Mouse (Mus musculus) CH12.LX (cell line): ENCODE results near the gene Cxcr5. TPM values are rescaled to one million over a fixed set of nuclear protein-coding genes. Genes with fewer than 3 reads are reported as not detected.

ENCODE experiments used
- DNase-seq: peaks from one replicate; pipeline ENCODE4 v3.0.0-alpha.2; 2013; ENCODE audit errors: extremely low read depth
- H3K27ac ChIP-seq: 2 replicates; pipeline ENCODE4 v1.5.1; 2012; ENCODE audit warnings: low read depth, mild to moderate bottlenecking, control low read depth, moderate library complexity; ENCODE audit not compliant: insufficient read depth
- H3K27me3 ChIP-seq: replicated peaks from 2 replicates; pipeline ENCODE3; 2012; ENCODE audit warnings: inconsistent platforms
- H3K36me3 ChIP-seq, 2 experiments: replicated peaks in 1 of 2; 2 replicates each; pipeline versions ENCODE3 to v1.6.1; 2012; ENCODE audit warnings: inconsistent platforms in 1 of 2, low read length in 1 of 2, mild to moderate bottlenecking in 1 of 2, mixed read lengths in 1 of 2, moderate library complexity in 1 of 2; ENCODE audit not compliant: control insufficient read depth in 1 of 2, insufficient read depth in 1 of 2
- H3K4me1 ChIP-seq, 2 experiments: 2 replicates each; pipeline ENCODE4 v1.6.1; 2012; ENCODE audit warnings: inconsistent platforms in 1 of 2, moderate library complexity in 1 of 2; ENCODE audit not compliant: insufficient read depth in 2 of 2, control insufficient read depth in 1 of 2
- H3K4me2 ChIP-seq: 2 replicates; pipeline ENCODE4 v1.6.1; 2012; ENCODE audit warnings: low read depth, mild to moderate bottlenecking, control low read depth; ENCODE audit not compliant: poor library complexity, insufficient read depth, severe bottlenecking
- H3K4me3 ChIP-seq, 3 experiments: fragments of 150-350 bp in 1 of 3; sonication (generic) in 1 of 3; replicated peaks in 1 of 3; 2 replicates each; pipeline versions ENCODE3 to v1.5.1; 2011 to 2012; ENCODE audit warnings: low read depth in 2 of 3, low read length in 2 of 3, mild to moderate bottlenecking in 2 of 3, moderate library complexity in 2 of 3, control low read depth in 1 of 3, improper control_type of control experiment in 1 of 3, inconsistent platforms in 1 of 3, mixed read lengths in 1 of 3; ENCODE audit not compliant: poor library complexity in 1 of 3
- H3K79me2 ChIP-seq: replicated peaks from 2 replicates; pipeline ENCODE4 v1.6.1; 2012; ENCODE audit warnings: mild to moderate bottlenecking, moderate library complexity; ENCODE audit not compliant: control insufficient read depth, poor library complexity, insufficient read depth, severe bottlenecking; ENCODE audit errors: extremely low read depth
- H3K9ac ChIP-seq: 2 replicates; pipeline ENCODE4 v1.6.1; 2012; ENCODE audit warnings: low read depth, mild to moderate bottlenecking, control low read depth, moderate library complexity; ENCODE audit not compliant: insufficient read depth
- H3K9me3 ChIP-seq: replicated peaks from 2 replicates; pipeline ENCODE3; 2012; ENCODE audit warnings: low read length, inconsistent platforms, mixed read lengths
- BHLHE40 ChIP-seq: IDR thresholded peaks from 2 replicates; pipeline ENCODE4 v1.6.1; 2011; ENCODE audit warnings: mild to moderate bottlenecking, low read depth, low read length, improper control_type of control experiment
- CHD2 ChIP-seq: IDR thresholded peaks from 2 replicates; pipeline ENCODE4 v1.6.1; 2011; ENCODE audit warnings: low read length, improper control_type of control experiment
- E2F4 ChIP-seq: IDR thresholded peaks from 2 replicates; pipeline ENCODE4 v1.6.1; 2011; ENCODE audit warnings: low read depth, low read length, improper control_type of control experiment; ENCODE audit not compliant: insufficient replicate concordance
- ETS1 ChIP-seq: conservative IDR thresholded peaks from 2 replicates; pipeline ENCODE4 v1.6.1; 2012; ENCODE audit warnings: low read depth, mild to moderate bottlenecking, inconsistent platforms, low read length, improper control_type of control experiment, moderate library complexity
- GABPA ChIP-seq: IDR thresholded peaks from 2 replicates; pipeline ENCODE4 v1.6.1; 2012; ENCODE audit warnings: low read depth, low read length, improper control_type of control experiment, inconsistent platforms; ENCODE audit not compliant: insufficient replicate concordance
- IRF4 ChIP-seq: IDR thresholded peaks from 2 replicates; pipeline ENCODE4 v1.6.1; 2014; ENCODE audit warnings: low read depth, mild to moderate bottlenecking, inconsistent platforms, low read length, improper control_type of control experiment
- JUN ChIP-seq: IDR thresholded peaks from 2 replicates; pipeline ENCODE4 v1.6.1; 2011; ENCODE audit warnings: low read depth, mild to moderate bottlenecking, low read length, improper control_type of control experiment, moderate library complexity; ENCODE audit not compliant: insufficient read depth
- JUND ChIP-seq: conservative IDR thresholded peaks from 2 replicates; pipeline ENCODE4 v1.6.1; 2011; ENCODE audit warnings: low read depth, low read length, improper control_type of control experiment
- MAX ChIP-seq: IDR thresholded peaks from 2 replicates; pipeline ENCODE4 v1.6.1; 2011; ENCODE audit warnings: low read length, improper control_type of control experiment
- MEF2A ChIP-seq: IDR thresholded peaks from 2 replicates; pipeline ENCODE4 v1.6.1; 2014; ENCODE audit warnings: low read depth, mild to moderate bottlenecking, inconsistent platforms, low read length, improper control_type of control experiment, borderline replicate concordance
- MXI1 ChIP-seq: IDR thresholded peaks from 2 replicates; pipeline ENCODE4 v1.6.1; 2011; ENCODE audit warnings: mild to moderate bottlenecking, low read depth, low read length, improper control_type of control experiment
- NELFE ChIP-seq: IDR thresholded peaks from 2 replicates; pipeline ENCODE4 v1.6.1; 2011; ENCODE audit warnings: low read depth, low read length, improper control_type of control experiment
- POLR2A ChIP-seq: IDR thresholded peaks from 2 replicates; pipeline ENCODE4 v1.6.1; 2011; ENCODE audit warnings: low read depth, mild to moderate bottlenecking, improper control_type of control experiment, low read length
- RCOR1 ChIP-seq: conservative IDR thresholded peaks from 2 replicates; pipeline ENCODE4 v1.6.1; 2012; ENCODE audit warnings: low read depth, mild to moderate bottlenecking, inconsistent platforms, low read length, improper control_type of control experiment
- SIN3A ChIP-seq: IDR thresholded peaks from 2 replicates; pipeline ENCODE4 v1.6.1; 2012; ENCODE audit warnings: low read length, improper control_type of control experiment, inconsistent platforms
- SMC3 ChIP-seq: IDR thresholded peaks from 2 replicates; pipeline ENCODE4 v1.6.1; 2011; ENCODE audit warnings: low read depth, low read length, improper control_type of control experiment
- TCF12 ChIP-seq: IDR thresholded peaks from 2 replicates; pipeline ENCODE4 v1.6.1; 2014; ENCODE audit warnings: low read depth, mild to moderate bottlenecking, inconsistent platforms, low read length, improper control_type of control experiment
- UBTF ChIP-seq: IDR thresholded peaks from 2 replicates; pipeline ENCODE4 v1.6.1; 2012; ENCODE audit warnings: low read depth, mild to moderate bottlenecking, inconsistent platforms, low read length, improper control_type of control experiment, moderate library complexity
- ZKSCAN1 ChIP-seq: IDR thresholded peaks from 2 replicates; pipeline ENCODE4 v1.6.1; 2012; ENCODE audit warnings: low read depth, inconsistent platforms, low read length, improper control_type of control experiment, borderline replicate concordance
- ZMIZ1 ChIP-seq: IDR thresholded peaks from 2 replicates; pipeline ENCODE4 v1.6.1; 2012; ENCODE audit warnings: low read depth, mild to moderate bottlenecking, inconsistent platforms, low read length, improper control_type of control experiment
- ZNF384 ChIP-seq: IDR thresholded peaks from 2 replicates; pipeline ENCODE4 v1.6.1; 2012; ENCODE audit warnings: low read depth, low read length, improper control_type of control experiment, inconsistent platforms
- dilution Hi-C: fragments of 300-500 bp; cut with MboI; formaldehyde crosslinking; loops from 2 replicates; pipeline ENCODE4 v1.14.3; 2020; ENCODE audit warnings: low sequenced_read_pairs; ENCODE audit not compliant: extremely low pct_unique_long_range_greater_than_20kb, extremely low pct_ligation_motif_present
- in situ Hi-C: fragments of 300-500 bp; cut with MboI; formaldehyde crosslinking; loops from 3 replicates; pipeline ENCODE4 v1.14.3; 2019; ENCODE audit warnings: low sequenced_read_pairs, low pct_ligation_motif_present, low pct_unique_long_range_greater_than_20kb, mixed read lengths
- polyA plus RNA-seq: library from polyadenylated mRNA; unstranded; fragments of >175 nt; gene quantifications from 2 replicates; pipeline ENCODE4 v1.2.1, GENCODE M21; 2012; ENCODE audit warnings: low read depth; ENCODE audit not compliant: insufficient read length
- total RNA-seq, 2 experiments: library from RNA; depleted of rRNA; stranded (reverse); fragments of 300-350 nt in 1 of 2; fragments of >200 nt in 1 of 2; gene quantifications; 2 replicates each; pipeline ENCODE4 v1.2.3; 2012 to 2014

Gene Cxcr5
- total and polyA plus RNA-seq, 3 experiments, result 30.2 to 93.4 (median 70.5) TPM

DNA sequence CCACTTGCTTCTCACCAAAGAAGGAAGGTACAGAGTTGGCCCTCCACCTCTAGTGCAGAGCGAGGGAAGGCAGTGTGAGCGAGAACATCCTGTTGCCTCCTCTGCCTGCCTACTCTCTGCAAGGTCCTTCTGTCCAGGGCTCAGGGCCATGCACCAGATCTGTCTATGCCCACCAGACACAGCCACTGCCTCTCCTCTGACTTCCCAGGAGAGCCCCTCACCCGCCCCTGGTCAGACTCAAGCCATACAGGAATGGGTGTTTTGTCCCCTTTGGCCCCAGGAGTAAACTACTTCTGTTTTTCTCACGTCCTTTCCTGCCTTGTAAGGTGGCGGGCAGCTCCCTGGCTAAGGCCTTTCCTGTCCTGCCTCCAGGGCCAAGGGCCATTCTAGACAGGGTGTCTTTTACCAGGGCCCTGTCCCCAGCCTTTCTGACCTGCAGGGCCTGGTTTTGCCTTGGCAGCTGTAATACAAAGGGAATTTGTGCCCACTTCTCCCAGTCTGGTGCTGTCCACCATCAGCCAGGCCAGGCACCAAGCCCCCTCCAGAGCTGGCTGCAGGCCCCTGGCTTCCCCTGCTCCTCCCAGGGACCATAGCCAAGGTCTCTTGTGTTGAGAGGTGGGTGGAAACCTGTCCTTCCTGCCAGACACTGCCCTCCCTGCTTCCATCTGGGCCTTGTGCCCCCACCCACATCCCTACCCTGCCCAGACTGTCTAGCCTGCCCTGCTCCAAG, 50.6 kb downstream of the Cxcr5 start:
- no peak overlapping the region for H3K27ac ChIP-seq
- H3K27me3 ChIP-seq, result no peaks in the 10 kb centered on the region
- in situ Hi-C loops, result loop anchor here (5.0 kb wide), 1 partner anchor 136 kb away; no protein-coding TSS in a partner anchor
- peaks cover 33 to 72% of the 10 kb centered on the region in 2 experiments for H3K4me1 ChIP-seq
- H3K9me3 ChIP-seq, result no peaks in the 10 kb centered on the region
- DNase-seq, result no peak
- dilution Hi-C loops, result no loop called here
- TF ChIP-seq ETS1, result no peak
- no peak for TF ChIP-seq E2F4
- no peak for TF ChIP-seq UBTF
- TF ChIP-seq ZNF384, result no peak
- TF ChIP-seq SIN3A, result no peak
- no peak for TF ChIP-seq GABPA
- TF ChIP-seq CHD2, result no peak
- TF ChIP-seq NELFE, result no peak
- no peak for TF ChIP-seq RCOR1
- no peak for TF ChIP-seq ZMIZ1
- no peak for TF ChIP-seq MEF2A
- no peak for TF ChIP-seq JUND
- no peak for TF ChIP-seq POLR2A
- TF ChIP-seq BHLHE40, result no peak
- TF ChIP-seq SMC3, result no peak
- TF ChIP-seq JUN, result no peak
- no peaks in the 10 kb centered on the region for H3K79me2 ChIP-seq
- no peak overlapping the region for H3K4me3 ChIP-seq
- no peak overlapping the region for H3K4me2 ChIP-seq
- H3K9ac ChIP-seq, result no peak overlapping the region
- peaks cover 30 to 89% of the 10 kb centered on the region in 2 experiments for H3K36me3 ChIP-seq

DNA sequence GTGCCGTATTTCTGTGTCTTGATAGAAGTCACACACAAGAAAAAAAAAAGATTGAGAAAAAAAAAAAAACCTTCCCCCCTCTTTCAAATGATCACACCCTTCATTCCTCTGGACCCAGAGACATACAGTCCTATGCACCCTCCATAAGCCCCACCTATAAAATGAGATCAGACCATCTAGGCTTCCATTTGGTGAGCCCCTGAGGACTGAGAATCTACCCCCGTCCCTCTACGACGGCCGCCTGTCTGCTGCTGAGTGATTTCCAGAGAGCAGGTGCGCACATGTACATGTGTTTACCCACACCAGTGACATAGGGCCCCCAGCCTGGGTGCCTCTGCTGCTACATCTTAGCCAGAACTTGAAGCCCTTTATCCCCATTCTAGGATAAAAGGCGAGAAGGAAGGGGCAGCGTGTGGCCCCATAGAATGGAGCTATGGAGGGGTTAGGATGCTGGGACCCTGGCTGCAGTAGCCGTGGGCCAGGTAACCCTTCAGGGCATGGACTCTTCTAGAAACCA, 51.3 kb downstream of the Cxcr5 start:
- dilution Hi-C loops, result no loop called here
- H3K9ac ChIP-seq, result no peak overlapping the region
- in situ Hi-C loops, result loop anchor here (5.0 kb wide), 1 partner anchor 137 kb away; no protein-coding TSS in a partner anchor

More for the DNA sequence above, 51.3 kb downstream of the Cxcr5 start:
- TF ChIP-seq SIN3A, result 0 out of 2 replicates have a peak, but pooled peaks have one; percentile 28
- TF ChIP-seq CHD2, result peak; percentile 28; the same call in 1 of the 2 replicates
- TF ChIP-seq MXI1, result no peak
- TF ChIP-seq TCF12, result 0 out of 2 replicates have a peak, but pooled peaks have one; percentile 40
- TF ChIP-seq SMC3, result no peak
- peak; percentile 45; the same call in 1 of the 2 replicates for TF ChIP-seq ZMIZ1
- no peak for TF ChIP-seq ZKSCAN1
- TF ChIP-seq ZNF384, result peak; percentile 60
- peak; percentile 14; the same call in 1 of the 2 replicates for TF ChIP-seq MAX
- 0 out of 2 replicates have a peak, but pooled peaks have one; percentile 9 for TF ChIP-seq JUND
- TF ChIP-seq BHLHE40, result peak; percentile 74
- no peak for TF ChIP-seq UBTF
- TF ChIP-seq IRF4, result peak; percentile 69
- Histone ChIP-seq H3K27ac (no peak overlapping the region), H3K4me3 (no peak overlapping the region), H3K4me2 (no peak overlapping the region), H3K4me1 (peaks cover 28 to 70% of the 10 kb centered on the region in 2 experiments), H3K27me3 (no peaks in the 10 kb centered on the region), H3K79me2 (no peaks in the 10 kb centered on the region), H3K36me3 (peaks cover 30 to 92% of the 10 kb centered on the region in 2 experiments), H3K9me3 (no peaks in the 10 kb centered on the region)
- no peak for DNase-seq
